Mouse (Mus musculus) heart, embryonic 14.5 days (tissue): Measurements from ENCODE around the gene Fer1l5. TPM values are rescaled to one million over a fixed set of nuclear protein-coding genes. Genes with fewer than 3 reads are reported as not detected.

Experiments
- ATAC-seq: fragments of 200-750 bp; cut with Nextera tagmentation; 2 replicates; pipeline ENCODE4 v1.8.0; 2017; ENCODE audit warnings: low read depth, moderate TSS enrichment; ENCODE audit not compliant: insufficient number of reproducible peaks, insufficient read depth, low FRiP score
- H3K27ac ChIP-seq, 2 experiments: fragments of 200-500 bp in 1 of 2; fragments of 300-500 bp in 1 of 2; sonication (generic) in 1 of 2; replicated peaks in 1 of 2; 2 replicates each; pipeline ENCODE4 v1.5.1; 2012 to 2014; ENCODE audit warnings: low read depth in 2 of 2, low read length in 2 of 2, control low read depth in 1 of 2, mild to moderate bottlenecking in 1 of 2, mixed read lengths in 1 of 2; ENCODE audit not compliant: control insufficient read depth in 1 of 2, insufficient read depth in 1 of 2
- H3K27me3 ChIP-seq: fragments of 300-500 bp; sonication (generic); 2 replicates; pipeline ENCODE4 v1.6.1; 2014; ENCODE audit warnings: mild to moderate bottlenecking, low read length, control low read depth; ENCODE audit not compliant: control insufficient read depth, insufficient read depth
- H3K36me3 ChIP-seq: fragments of 300-500 bp; sonication (generic); 2 replicates; pipeline ENCODE4 v1.6.1; 2014; ENCODE audit warnings: mild to moderate bottlenecking, control low read depth, low read length, mixed read lengths; ENCODE audit not compliant: control insufficient read depth, insufficient read depth
- H3K4me1 ChIP-seq, 2 experiments: fragments of 200-500 bp in 1 of 2; fragments of 300-500 bp in 1 of 2; sonication (generic) in 1 of 2; 2 replicates each; pipeline ENCODE4 v1.6.1; 2012 to 2014; ENCODE audit warnings: low read length in 2 of 2, control low read depth in 1 of 2, mixed read lengths in 1 of 2; ENCODE audit not compliant: control insufficient read depth in 2 of 2, insufficient read depth in 2 of 2
- H3K4me2 ChIP-seq: fragments of 300-500 bp; sonication (generic); 2 replicates; pipeline ENCODE4 v1.6.1; 2014; ENCODE audit warnings: mild to moderate bottlenecking, low read length
- H3K4me3 ChIP-seq, 2 experiments: fragments of 200-500 bp in 1 of 2; fragments of 300-500 bp in 1 of 2; sonication (generic) in 1 of 2; 2 replicates each; pipeline ENCODE4 v1.5.1; 2012 to 2014; ENCODE audit warnings: low read length in 2 of 2, mild to moderate bottlenecking in 2 of 2, control low read depth in 1 of 2, low read depth in 1 of 2, moderate library complexity in 1 of 2; ENCODE audit not compliant: control insufficient read depth in 1 of 2, insufficient read depth in 1 of 2
- H3K9ac ChIP-seq: fragments of 300-500 bp; sonication (generic); 2 replicates; pipeline ENCODE4 v1.6.1; 2014; ENCODE audit warnings: mild to moderate bottlenecking, low read length
- H3K9me3 ChIP-seq: fragments of 300-500 bp; sonication (generic); 2 replicates; pipeline ENCODE4 v1.6.1; 2016; ENCODE audit warnings: low read length, control low read depth; ENCODE audit not compliant: control insufficient read depth
- WGBS: fragments of 180-500 bp; shearing (Covaris S2); extraction: QIAGEN DNeasy Blood & Tissue Kit; methylation state at CpG from one replicate; pipeline ENCODE4 v1.1.7; 2014; 5-methylcytosine and 5-hydroxymethylcytosine counted together
- polyA plus RNA-seq: library from polyadenylated mRNA; unstranded; fragments of >200 nt; fragmentation: Nextera tagmentation; extraction: Ambion mirVana; gene quantifications from 2 replicates; pipeline ENCODE4 v1.2.1, GENCODE M21; 2014

The Fer1l5 gene
- polyA plus RNA-seq, 1 experiment from 2014 or later = 0.63 TPM

DNA sequence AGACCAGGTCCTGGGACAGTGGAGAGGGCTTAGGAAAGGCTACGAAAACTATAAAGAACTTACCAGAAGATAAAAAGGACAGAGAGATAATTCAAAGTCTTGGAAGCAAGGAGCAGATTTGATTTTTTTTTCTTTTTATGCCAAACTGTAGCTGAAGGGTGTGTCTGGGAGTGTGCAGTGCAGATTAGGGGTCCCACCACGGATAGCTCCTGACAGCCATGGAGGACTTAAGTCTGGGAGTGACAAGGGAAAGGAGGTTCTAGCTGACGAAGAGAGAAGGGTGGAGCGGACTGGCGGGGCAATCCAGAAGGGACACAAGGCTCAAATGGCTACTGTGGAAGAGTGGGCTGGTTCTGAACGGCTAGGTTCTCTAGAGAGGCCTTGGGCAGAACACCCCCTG lies 6.8 kb downstream of the Fer1l5 start:
- H3K27me3 ChIP-seq = no peaks in the 10 kb centered on the region
- no peak overlapping the region for H3K4me2 ChIP-seq
- no peak overlapping the region for H3K9ac ChIP-seq
- no peaks in the 10 kb centered on the region for H3K4me1 ChIP-seq
- no peaks in the 10 kb centered on the region for H3K9me3 ChIP-seq
- no peak overlapping the region for H3K4me3 ChIP-seq
- no peaks in the 10 kb centered on the region for H3K36me3 ChIP-seq
- no peak for ATAC-seq
- 63% methylated on average over 6 of the region's 6 CpGs for WGBS
- no peak overlapping the region for H3K27ac ChIP-seq

DNA sequence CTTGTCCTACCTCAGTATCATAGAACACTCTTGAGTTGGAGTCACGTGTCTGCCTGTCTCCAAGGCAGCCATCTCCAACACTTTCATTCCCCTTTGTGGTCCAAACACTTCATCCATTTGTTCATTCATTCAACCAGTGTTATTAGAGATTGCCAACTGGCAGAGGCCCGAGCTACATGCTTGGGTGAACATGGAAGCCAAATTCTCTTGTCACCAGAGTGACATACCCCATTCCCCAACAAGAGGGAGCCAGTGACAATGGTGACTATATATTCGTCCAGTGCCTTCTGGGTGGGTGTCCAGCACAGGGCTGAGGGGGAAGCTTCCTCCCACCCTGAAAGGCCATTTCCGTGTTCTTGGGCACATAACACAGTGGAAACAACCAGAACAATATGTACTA lies 7.5 kb downstream of the Fer1l5 start:
- Histone ChIP-seq H3K36me3 (no peaks in the 10 kb centered on the region), H3K4me1 (no peaks in the 10 kb centered on the region), H3K27ac (no peak overlapping the region), H3K4me3 (no peak overlapping the region), H3K27me3 (no peaks in the 10 kb centered on the region), H3K4me2 (no peak overlapping the region), H3K9me3 (no peaks in the 10 kb centered on the region), H3K9ac (no peak overlapping the region)
- WGBS = 78% methylated on average over 4 of the region's 4 CpGs
- no peak for ATAC-seq

DNA sequence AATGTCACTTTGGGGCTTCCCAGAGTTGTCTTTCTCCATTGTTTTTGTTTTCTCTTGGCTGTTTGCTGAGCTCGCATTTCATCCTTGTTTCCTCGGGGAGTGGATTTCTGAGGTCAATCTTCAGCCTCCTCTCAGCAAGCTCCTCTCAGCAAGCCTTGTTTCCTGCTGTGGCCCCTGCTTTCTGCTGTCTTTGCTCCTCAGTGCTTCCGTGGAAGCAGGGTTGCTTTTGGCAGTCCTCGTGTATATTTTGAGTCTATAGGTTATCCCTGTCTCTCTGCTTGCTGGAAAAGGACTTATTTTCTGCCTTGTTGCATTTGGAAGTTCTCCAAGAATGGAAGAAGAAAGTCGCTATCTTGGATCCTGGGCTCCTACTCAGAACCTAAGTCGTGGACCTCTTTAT lies 24.9 kb downstream of the Fer1l5 start:
- Histone ChIP-seq H3K9me3 (no peaks in the 10 kb centered on the region), H3K4me3 (no peak overlapping the region), H3K27me3 (no peaks in the 10 kb centered on the region), H3K36me3 (no peaks in the 10 kb centered on the region), H3K27ac (no peak overlapping the region), H3K4me2 (no peak overlapping the region), H3K4me1 (peaks cover 0 to 3% of the 10 kb centered on the region in 2 experiments; a peak in 2 of 4 replicates), H3K9ac (no peak overlapping the region)
- 17% methylated on average over 6 of the region's 6 CpGs for WGBS
- ATAC-seq = no peak

DNA sequence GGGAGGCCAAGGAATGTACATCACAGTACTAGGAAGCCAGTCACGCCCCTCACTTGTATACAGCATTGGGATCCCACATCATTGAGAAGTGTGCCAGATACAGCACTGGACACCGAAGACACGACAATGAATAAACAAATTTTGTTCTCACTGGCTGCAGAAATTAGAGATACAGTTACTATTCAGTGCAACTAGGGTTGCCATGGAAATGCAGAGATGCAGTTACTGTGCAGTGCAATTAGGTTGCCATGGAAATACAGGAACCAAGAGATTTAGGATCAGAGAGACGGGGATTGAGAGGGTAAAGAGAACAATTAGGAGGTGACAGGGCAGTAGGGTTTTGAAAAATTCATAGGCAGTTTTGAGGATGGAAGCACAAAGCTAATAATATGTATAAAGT lies 29.4 kb downstream of the Fer1l5 start:
- WGBS = 77% methylated on average over 4 of the region's 4 CpGs
- Histone ChIP-seq H3K9ac (no peak overlapping the region), H3K27me3 (no peaks in the 10 kb centered on the region)

DNA sequence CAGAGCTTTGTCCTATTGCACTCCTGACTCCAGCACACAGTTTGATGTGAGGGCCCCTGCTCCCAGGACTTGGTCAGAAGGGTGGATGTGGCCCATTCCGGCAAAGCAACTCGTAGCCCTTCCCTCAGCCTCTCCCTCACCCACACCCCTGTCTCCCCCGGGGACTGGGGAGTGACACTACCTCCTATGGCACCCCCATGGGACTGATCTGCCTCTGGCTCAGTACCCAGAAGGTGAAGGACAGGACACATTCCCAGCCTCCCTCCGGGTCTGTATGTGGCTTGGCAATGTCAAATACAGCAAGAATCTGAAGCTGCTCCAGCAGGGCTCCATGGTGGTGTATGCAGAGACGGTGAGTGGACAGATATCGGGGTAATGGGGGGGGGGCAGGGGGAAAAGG lies 32.4 kb downstream of the Fer1l5 start:
- no peaks in the 10 kb centered on the region for H3K36me3 ChIP-seq

More for the DNA sequence above, 29.4 kb downstream of the Fer1l5 start:
- no peaks in the 10 kb centered on the region for H3K4me1 ChIP-seq
- ATAC-seq = no peak
- H3K4me3 ChIP-seq = no peak overlapping the region
- no peak overlapping the region for H3K4me2 ChIP-seq
- H3K9me3 ChIP-seq = no peaks in the 10 kb centered on the region
- no peaks in the 10 kb centered on the region for H3K36me3 ChIP-seq
- no peak overlapping the region for H3K27ac ChIP-seq

DNA sequence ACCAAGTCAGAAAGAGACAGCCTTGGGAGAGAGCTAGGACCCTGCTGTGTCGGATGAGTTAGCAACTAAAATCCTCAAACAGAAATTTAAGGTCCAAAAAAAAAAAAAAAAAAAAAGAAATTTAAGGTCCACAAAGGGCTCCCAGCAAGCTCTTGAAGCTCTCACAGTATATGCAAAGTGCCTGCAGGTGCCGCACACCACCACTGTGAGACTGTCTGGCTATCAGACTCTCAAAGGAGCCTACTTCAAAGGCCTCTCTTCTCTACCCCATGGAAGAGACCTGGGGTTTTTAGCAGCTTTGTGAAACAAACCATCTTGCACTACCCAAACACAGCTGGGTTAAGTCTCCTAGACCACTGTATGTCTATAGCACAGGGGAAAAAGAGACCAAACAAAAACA lies 57.4 kb downstream of the Fer1l5 start:
- no peak overlapping the region for H3K4me2 ChIP-seq
- H3K4me3 ChIP-seq = no peak overlapping the region
- WGBS = 91% methylated on average over 2 of the region's 2 CpGs
- H3K27ac ChIP-seq = no peak overlapping the region
- H3K27me3 ChIP-seq = no peaks in the 10 kb centered on the region
- H3K9ac ChIP-seq = no peak overlapping the region
- no peaks in the 10 kb centered on the region for H3K9me3 ChIP-seq
- no peak for ATAC-seq
- H3K4me1 ChIP-seq = peaks cover 0 to 11% of the 10 kb centered on the region in 2 experiments; a peak in 2 of 4 replicates
- H3K36me3 ChIP-seq = peaks cover 90% of the 10 kb centered on the region

More for the DNA sequence above, 32.4 kb downstream of the Fer1l5 start:
- WGBS = 62% methylated on average over 6 of the region's 6 CpGs
- H3K27ac ChIP-seq = no peak overlapping the region
- no peak for ATAC-seq
- no peak overlapping the region for H3K4me3 ChIP-seq
- no peak overlapping the region for H3K9ac ChIP-seq
- H3K4me2 ChIP-seq = no peak overlapping the region
- H3K9me3 ChIP-seq = no peaks in the 10 kb centered on the region
- no peaks in the 10 kb centered on the region for H3K27me3 ChIP-seq
- no peaks in the 10 kb centered on the region for H3K4me1 ChIP-seq

DNA sequence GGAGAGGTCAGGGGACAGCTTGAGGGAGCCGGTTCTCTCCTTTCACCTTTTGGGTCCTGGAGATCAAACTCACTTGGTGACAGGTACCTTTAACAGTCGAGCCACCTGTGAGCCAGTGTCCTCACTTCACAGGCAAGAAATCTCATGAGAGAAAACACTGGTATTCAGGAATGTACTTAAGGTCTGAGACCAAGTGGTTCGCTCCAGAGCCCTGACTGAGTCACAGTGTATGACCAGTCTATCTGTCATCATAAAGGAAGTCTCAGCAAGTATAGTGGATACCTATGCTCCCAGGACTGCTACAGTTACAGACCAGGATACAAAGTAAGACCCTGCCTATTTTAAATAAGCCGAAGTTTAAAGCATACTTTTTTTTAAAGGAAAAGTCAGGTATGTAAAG lies 60.9 kb downstream of the Fer1l5 start:
- Histone ChIP-seq H3K9ac (no peak overlapping the region), H3K27me3 (no peaks in the 10 kb centered on the region), H3K4me2 (no peak overlapping the region), H3K4me3 (no peak overlapping the region), H3K4me1 (peaks cover 0 to 5% of the 10 kb centered on the region in 2 experiments; a peak in 2 of 4 replicates), H3K36me3 (peaks cover 88% of the 10 kb centered on the region), H3K9me3 (no peaks in the 10 kb centered on the region), H3K27ac (no peak overlapping the region)
- WGBS = 84% methylated on average over 4 of the region's 4 CpGs
- no peak for ATAC-seq

DNA sequence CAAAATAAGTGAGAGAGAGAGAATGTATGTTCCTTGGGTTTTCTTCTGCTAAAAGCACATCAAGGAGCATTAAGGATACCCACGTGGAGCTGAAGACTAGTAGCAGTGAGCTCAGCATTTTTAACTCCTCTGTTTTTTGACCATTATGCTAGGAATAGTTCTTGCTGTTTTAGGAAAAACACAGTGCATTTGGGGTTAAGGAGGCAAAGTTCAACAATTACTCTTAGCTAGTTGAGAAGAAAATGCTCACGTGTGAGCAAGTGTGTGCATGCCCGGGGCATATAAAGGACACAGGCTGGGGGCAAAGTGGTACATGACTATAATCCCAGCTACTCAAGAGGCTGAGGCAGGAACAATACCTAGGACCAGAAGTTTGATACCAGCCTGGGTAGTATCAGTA lies 61.5 kb downstream of the Fer1l5 start:
- no peak for ATAC-seq
- H3K9me3 ChIP-seq = no peaks in the 10 kb centered on the region
- no peak overlapping the region for H3K4me3 ChIP-seq
- no peaks in the 10 kb centered on the region for H3K27me3 ChIP-seq
- peaks cover 88% of the 10 kb centered on the region for H3K36me3 ChIP-seq
- H3K9ac ChIP-seq = no peak overlapping the region
- no peak overlapping the region for H3K4me2 ChIP-seq
- peaks cover 0 to 5% of the 10 kb centered on the region in 2 experiments; a peak in 2 of 4 replicates for H3K4me1 ChIP-seq
- H3K27ac ChIP-seq = no peak overlapping the region
- WGBS = 97% methylated on average over 3 of the region's 3 CpGs
